Mouse (Mus musculus): Measurements from ENCODE around the gene Lenep.
A peak's percentile ranks its signal among the peaks of the same experiment; 100 is the strongest.

Lenep gene

GRCm38 (mm10) chr3:89419981-89420380, 17.4 kb upstream of the Lenep start:
- DNase-seq (ENCODE audit: low spot score in 2 of 2) = no peak

GRCm38 (mm10) chr3:89419571-89419970, 17.0 kb upstream of the Lenep start:
- no peak for DNase-seq (ENCODE audit: low spot score in 2 of 2)

- peak; percentile 63 to 78 for DNase-seq (ENCODE audit: low spot score in 2 of 2)
Measured at GRCm38 (mm10) chr3:89418861-89419250, 16.3 kb upstream of the Lenep start.

GRCm38 (mm10) chr3:89418170-89418860, 15.7 kb upstream of the Lenep start, which contains the start of the genes Cks1b and Shc1:
Gene Cks1b, minus strand, starts transcription at chr3:89418383.
Gene Shc1, plus strand, starts transcription at chr3:89418443.
- DNase-seq (ENCODE audit: low spot score in 2 of 2) = peak; percentile 91 to 93

- DNase-seq (ENCODE audit: low spot score in 2 of 2) = no peak
Measured at GRCm38 (mm10) chr3:89417840-89418169, 15.2 kb upstream of the Lenep start.

GRCm38 (mm10) chr3:89417131-89417530, 14.5 kb upstream of the Lenep start:
- no peak for DNase-seq (ENCODE audit: low spot score in 2 of 2)

GRCm38 (mm10) chr3:89416158-89416557, 13.6 kb upstream of the Lenep start:
- DNase-seq (ENCODE audit: low spot score in 2 of 2) = no peak

GRCm38 (mm10) chr3:89411490-89412393, 9.1 kb upstream of the Lenep start, which contains the start of gene Flad1:
Gene Flad1, minus strand, starts transcription at chr3:89411870.
- DNase-seq (ENCODE audit: low spot score in 2 of 2) = peak; percentile 98

GRCm38 (mm10) chr3:89410864-89411263, 8.3 kb upstream of the Lenep start:
- no peak for DNase-seq (ENCODE audit: low spot score in 2 of 2)

GRCm38 (mm10) chr3:89409701-89410100, 7.1 kb upstream of the Lenep start:
- DNase-seq (ENCODE audit: low spot score in 2 of 2) = no peak

GRCm38 (mm10) chr3:89408448-89408847, 5.9 kb upstream of the Lenep start:
- no peak for DNase-seq (ENCODE audit: low spot score in 2 of 2)

- no peak for DNase-seq (ENCODE audit: low spot score in 2 of 2)
Measured at GRCm38 (mm10) chr3:89406887-89407286, 4.3 kb upstream of the Lenep start.

GRCm38 (mm10) chr3:89401329-89401728, 1.3 kb downstream of the Lenep start:
- no peak for DNase-seq (ENCODE audit: low spot score in 2 of 2)

GRCm38 (mm10) chr3:89396654-89397005, 6.0 kb downstream of the Lenep start:
- DNase-seq (ENCODE audit: low spot score in 2 of 2) = no peak

GRCm38 (mm10) chr3:89395806-89396653, 6.6 kb downstream of the Lenep start:
- peak in 1 of 2 experiments; percentile 61 for DNase-seq (ENCODE audit: low spot score in 2 of 2)

GRCm38 (mm10) chr3:89395419-89395805, 7.2 kb downstream of the Lenep start:
- no peak for DNase-seq (ENCODE audit: low spot score in 2 of 2)

GRCm38 (mm10) chr3:89394894-89395256, 7.7 kb downstream of the Lenep start:
- peak; percentile 75 to 81 for DNase-seq (ENCODE audit: low spot score in 2 of 2)

GRCm38 (mm10) chr3:89394006-89394893, 8.3 kb downstream of the Lenep start, which contains the start of gene Zbtb7b:
Gene Zbtb7b, minus strand, starts transcription at chr3:89394776.
- peak; percentile 65 to 84 for DNase-seq (ENCODE audit: low spot score in 2 of 2)

GRCm38 (mm10) chr3:89393605-89394004, 9.0 kb downstream of the Lenep start:
- peak; percentile 95 to 96 for DNase-seq (ENCODE audit: low spot score in 2 of 2)

- peak; percentile 33 to 74 for DNase-seq (ENCODE audit: low spot score in 2 of 2)
Measured at GRCm38 (mm10) chr3:89392871-89393311, 9.7 kb downstream of the Lenep start.

Measured in spleen, postnatal 4 days (tissue).